Comparison of ENCODE assay signal across 8 mouse cellular contexts in genomic region chr6:28572991-28573759, GRCm38 (mm10).
DNase-seq lines count a peak whose midpoint lies in the region; ATAC-seq and TF ChIP-seq lines count a peak whose summit lies in the region.

No protein-coding gene starts in this region.

- H3K27ac ChIP-seq in forebrain, embryonic 12.5 days: 0 out of 2 replicates have a peak overlapping the region, but pooled peaks have one; percentile 10
- peak overlapping the region; percentile 34; the same call in 1 of the 2 replicates for H3K27ac ChIP-seq in midbrain, postnatal 0 days (ENCODE audit: low read depth, low read length)

- no peaks in the 10 kb centered on the region for H3K36me3 ChIP-seq in forebrain, embryonic 12.5 days (replicated peaks)
- no peaks in the 10 kb centered on the region for H3K36me3 ChIP-seq in midbrain, postnatal 0 days (ENCODE audit: insufficient read depth, low read length)

- peak; percentile 3; the same call in 1 of the 2 replicates for TF ChIP-seq CTCF in midbrain, postnatal 0 days (IDR thresholded peaks at IDR 0.05)

- WGBS in forebrain, embryonic 12.5 days: 53% methylated on average over 11 of the region's 11 CpGs
- WGBS in midbrain, postnatal 0 days: 28% methylated on average over 11 of the region's 11 CpGs

- 0 out of 2 replicates have a peak overlapping the region, but pooled peaks have one; percentile 4 for H3K9ac ChIP-seq in forebrain, embryonic 12.5 days
- H3K9ac ChIP-seq in midbrain, postnatal 0 days (replicated peaks; ENCODE audit: low read length, poor library complexity, severe bottlenecking): no peak overlapping the region

- no peaks in the 10 kb centered on the region for H3K9me3 ChIP-seq in forebrain, embryonic 12.5 days
- H3K9me3 ChIP-seq in midbrain, postnatal 0 days (ENCODE audit: low read length): no peaks in the 10 kb centered on the region

- intact Hi-C loops in heart, postnatal 36 days (cut with DNase I): no loop called here

- DNase-seq in heart, postnatal 4 days: peak; percentile 26
- no peak for DNase-seq in heart, postnatal 36 days
- peak; percentile 16 for DNase-seq in NIH3T3 (ENCODE audit: low read depth)
- peak; percentile 7 for DNase-seq in kidney, adult 8-10 months
- peak; percentile 83 for DNase-seq in midbrain, postnatal 0 days (ENCODE audit: low spot score)
- DNase-seq in cerebellum, adult 11 months: no peak
- DNase-seq in spleen, postnatal 36 days (ENCODE audit: low spot score in 2 of 2): no peak

- H3K4me3 ChIP-seq in forebrain, embryonic 12.5 days (replicated peaks): no peak overlapping the region
- no peak overlapping the region for H3K4me3 ChIP-seq in midbrain, postnatal 0 days (ENCODE audit: low read depth, low read length)

- no peak overlapping the region for H3K4me2 ChIP-seq in forebrain, embryonic 12.5 days
- H3K4me2 ChIP-seq in midbrain, postnatal 0 days (ENCODE audit: low read depth, low read length, poor library complexity, severe bottlenecking): no peak overlapping the region

- H3K27me3 ChIP-seq in forebrain, embryonic 12.5 days: no peaks in the 10 kb centered on the region
- no peaks in the 10 kb centered on the region for H3K27me3 ChIP-seq in midbrain, postnatal 0 days (ENCODE audit: insufficient read depth, low read length)

- ATAC-seq in forebrain, embryonic 12.5 days (ENCODE audit: low FRiP score): peak; percentile 77
- peak; percentile 81 for ATAC-seq in midbrain, postnatal 0 days (ENCODE audit: low FRiP score)

- peaks cover 31% of the 10 kb centered on the region for H3K4me1 ChIP-seq in forebrain, embryonic 12.5 days
- H3K4me1 ChIP-seq in midbrain, postnatal 0 days (ENCODE audit: insufficient read depth, low read length): 0 out of 2 replicates have a peak, but pooled peaks cover 4% of the 10 kb centered on the region

Comparison
In these comparisons a context has a peak if more than half of its experiments do, and no peak if none do; other contexts are left out.
1. DNase-seq: peak in heart, postnatal 4 days (single experiment), NIH3T3 (single experiment), kidney, adult 8-10 months (2 of 2) and midbrain, postnatal 0 days (single experiment); none in heart, postnatal 36 days (0 of 2), cerebellum, adult 11 months (single experiment) and spleen, postnatal 36 days (0 of 2).